Mouse (Mus musculus): ENCODE measurements around the gene Gabpb1. TPM values are rescaled to one million over a fixed set of nuclear protein-coding genes. Genes with fewer than 3 reads are reported as not detected.
"Not testable (repeated sequence)": the region's sequence is repeated elsewhere in the genome, so short reads cannot be mapped to it uniquely, and the experiment has no call there.

Gabpb1 gene
- polyA plus RNA-seq, 1 experiment = 24.5 TPM

DNA sequence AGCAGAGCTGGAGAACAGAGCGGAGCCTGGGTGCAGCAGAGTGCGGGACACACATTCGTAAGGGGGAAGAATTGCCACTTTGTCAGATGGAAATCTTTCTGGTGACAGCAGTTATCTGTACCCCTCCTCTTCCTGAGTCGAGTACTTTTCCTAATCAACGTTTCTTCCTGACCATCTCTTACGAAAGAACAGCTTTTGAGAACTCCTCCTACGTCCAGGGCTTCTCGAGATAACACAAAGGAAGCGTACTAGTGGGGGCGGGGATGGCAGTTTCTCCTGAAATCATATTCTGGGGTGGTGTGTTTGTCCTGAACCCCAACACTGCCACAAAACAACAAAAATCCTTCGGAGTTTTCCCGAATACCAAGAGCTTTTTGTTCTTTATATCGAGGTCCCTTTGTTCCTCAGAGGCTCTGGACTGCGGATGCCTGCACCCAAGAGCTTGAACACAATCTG, 56.9 kb downstream of the Gabpb1 start, which contains the start of gene Hdc:
Hdc (minus strand) TSS at position 51 of the 456 bp plus-strand sequence.
- no peak within 1 kb of the TSS for H3K4me3 ChIP-seq (ENCODE audit: control insufficient read depth, low read depth, low read length)

DNA sequence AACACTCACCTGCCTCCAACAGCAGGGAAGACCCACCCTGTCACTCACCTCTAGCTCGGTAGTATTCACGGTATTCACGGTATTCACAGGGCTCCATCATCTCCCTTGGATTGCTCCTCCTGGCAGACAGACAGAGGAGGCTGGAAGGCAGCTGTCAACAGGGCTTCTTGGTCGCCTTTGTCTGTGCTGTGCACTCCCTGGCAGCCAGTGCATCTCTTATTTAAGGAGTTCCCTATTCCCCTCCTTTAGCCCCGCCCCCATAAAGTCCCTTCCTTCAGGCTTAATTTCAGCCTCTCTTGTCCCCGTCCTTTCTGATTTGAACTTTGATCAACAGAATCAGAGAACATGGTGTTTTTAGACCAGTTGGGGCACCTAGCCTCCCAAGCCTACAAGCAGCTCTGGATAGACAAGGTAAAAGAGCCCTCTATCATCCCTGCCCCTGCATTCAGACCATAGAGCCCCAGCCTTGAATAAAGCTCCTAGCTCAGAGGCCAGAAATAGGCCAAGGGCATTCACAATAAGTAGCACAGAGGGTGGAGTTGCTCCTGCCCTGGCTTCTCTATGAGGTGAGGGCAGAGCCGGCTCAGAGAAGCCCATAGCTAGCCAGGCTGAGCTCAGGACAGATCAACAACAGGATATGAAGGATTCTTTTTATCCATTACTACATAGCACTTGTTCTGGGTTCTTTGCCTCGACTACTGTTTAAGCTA, 57.5 kb downstream of the Gabpb1 start:
- Histone ChIP-seq H3K4me1 (ENCODE audit: control insufficient read depth, insufficient read depth, low read length) (peaks cover 3% of the 10 kb centered on the region), H3K27me3 (ENCODE audit: control insufficient read depth, insufficient read depth, low read length) (no peaks in the 10 kb centered on the region), H3K36me3 (ENCODE audit: control insufficient read depth, insufficient read depth, low read length) (no peaks in the 10 kb centered on the region), H3K4me3 (ENCODE audit: control insufficient read depth, low read depth, low read length) (no peak overlapping the region), H3K27ac (ENCODE audit: control insufficient read depth, insufficient read depth, low read depth, low read length) (peak overlapping the region; percentile 61)
- TF ChIP-seq POLR2A (IDR thresholded peaks at IDR 0.05; ENCODE audit: control insufficient read depth, low read depth, low read length) (no peak), CTCF (IDR thresholded peaks at IDR 0.05; ENCODE audit: control insufficient read depth, insufficient read depth, insufficient replicate concordance, low read depth, low read length) (no peak)

More for the DNA sequence above, 56.9 kb downstream of the Gabpb1 start, which contains the start of gene Hdc:
- peaks cover 3% of the 10 kb centered on the region for H3K4me1 ChIP-seq (ENCODE audit: control insufficient read depth, insufficient read depth, low read length)
- H3K36me3 ChIP-seq (ENCODE audit: control insufficient read depth, insufficient read depth, low read length) = no peaks in the 10 kb centered on the region
- no peaks in the 10 kb centered on the region for H3K27me3 ChIP-seq (ENCODE audit: control insufficient read depth, insufficient read depth, low read length)
- no peak for TF ChIP-seq CTCF (IDR thresholded peaks at IDR 0.05; ENCODE audit: control insufficient read depth, insufficient read depth, insufficient replicate concordance, low read depth, low read length)
- no peak for TF ChIP-seq POLR2A (IDR thresholded peaks at IDR 0.05; ENCODE audit: control insufficient read depth, low read depth, low read length)
- peak within 1 kb of the TSS; percentile 61 for H3K27ac ChIP-seq (ENCODE audit: control insufficient read depth, insufficient read depth, low read depth, low read length)

DNA sequence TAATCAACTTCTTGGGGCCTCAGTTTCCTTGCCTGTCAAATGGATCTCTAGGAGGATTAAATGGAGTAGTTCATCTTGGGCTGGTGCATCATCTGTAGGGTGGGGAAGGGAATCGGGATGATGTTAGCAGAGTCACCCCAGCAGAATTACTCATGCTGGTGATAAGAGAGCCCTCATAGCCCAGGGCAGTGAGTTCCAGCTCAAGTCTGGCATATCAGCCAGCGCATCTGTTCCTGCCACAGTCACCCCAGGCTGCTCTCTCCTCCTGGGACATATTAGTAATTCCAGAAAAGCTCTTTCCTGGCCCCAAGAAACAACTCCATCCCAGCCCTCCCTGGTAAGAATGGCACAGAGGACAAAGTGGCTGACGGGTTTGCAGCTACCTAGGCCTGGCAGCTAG, 60.8 kb downstream of the Gabpb1 start:
- peaks cover 3% of the 10 kb centered on the region for H3K4me1 ChIP-seq (ENCODE audit: control insufficient read depth, insufficient read depth, low read length)
- H3K27ac ChIP-seq (ENCODE audit: control insufficient read depth, insufficient read depth, low read depth, low read length) = no peak overlapping the region
- H3K4me3 ChIP-seq (ENCODE audit: control insufficient read depth, low read depth, low read length) = no peak overlapping the region
- TF ChIP-seq CTCF (IDR thresholded peaks at IDR 0.05; ENCODE audit: control insufficient read depth, insufficient read depth, insufficient replicate concordance, low read depth, low read length) = no peak
- no peak for TF ChIP-seq POLR2A (IDR thresholded peaks at IDR 0.05; ENCODE audit: control insufficient read depth, low read depth, low read length)
- no peaks in the 10 kb centered on the region for H3K27me3 ChIP-seq (ENCODE audit: control insufficient read depth, insufficient read depth, low read length)
- no peaks in the 10 kb centered on the region for H3K36me3 ChIP-seq (ENCODE audit: control insufficient read depth, insufficient read depth, low read length)

DNA sequence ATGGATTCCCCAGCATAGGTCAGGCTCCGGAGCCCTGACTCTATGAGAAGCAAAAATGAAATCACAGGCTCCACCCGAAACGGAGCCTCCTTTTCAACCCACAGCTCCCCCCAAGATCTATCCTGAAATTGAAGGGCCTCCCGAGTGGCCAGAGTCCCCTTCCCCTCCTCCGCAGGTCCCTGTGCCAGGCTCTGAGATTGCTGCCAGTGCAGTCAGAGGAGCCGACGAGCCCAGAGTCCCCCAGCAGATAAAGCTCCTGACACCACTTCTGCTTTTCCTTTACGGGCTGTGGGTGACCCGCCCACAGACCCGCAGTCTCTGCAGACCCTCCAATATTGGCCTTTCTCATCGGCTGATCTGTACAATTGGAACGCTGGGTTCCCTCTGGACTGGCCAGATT, 66.5 kb downstream of the Gabpb1 start:
- not testable (repeated sequence) for H3K27ac ChIP-seq (ENCODE audit: control insufficient read depth, insufficient read depth, low read depth, low read length); H3K4me1 ChIP-seq (ENCODE audit: control insufficient read depth, insufficient read depth, low read length); H3K4me3 ChIP-seq (ENCODE audit: control insufficient read depth, low read depth, low read length); H3K27me3 ChIP-seq (ENCODE audit: control insufficient read depth, insufficient read depth, low read length); H3K36me3 ChIP-seq (ENCODE audit: control insufficient read depth, insufficient read depth, low read length)

DNA sequence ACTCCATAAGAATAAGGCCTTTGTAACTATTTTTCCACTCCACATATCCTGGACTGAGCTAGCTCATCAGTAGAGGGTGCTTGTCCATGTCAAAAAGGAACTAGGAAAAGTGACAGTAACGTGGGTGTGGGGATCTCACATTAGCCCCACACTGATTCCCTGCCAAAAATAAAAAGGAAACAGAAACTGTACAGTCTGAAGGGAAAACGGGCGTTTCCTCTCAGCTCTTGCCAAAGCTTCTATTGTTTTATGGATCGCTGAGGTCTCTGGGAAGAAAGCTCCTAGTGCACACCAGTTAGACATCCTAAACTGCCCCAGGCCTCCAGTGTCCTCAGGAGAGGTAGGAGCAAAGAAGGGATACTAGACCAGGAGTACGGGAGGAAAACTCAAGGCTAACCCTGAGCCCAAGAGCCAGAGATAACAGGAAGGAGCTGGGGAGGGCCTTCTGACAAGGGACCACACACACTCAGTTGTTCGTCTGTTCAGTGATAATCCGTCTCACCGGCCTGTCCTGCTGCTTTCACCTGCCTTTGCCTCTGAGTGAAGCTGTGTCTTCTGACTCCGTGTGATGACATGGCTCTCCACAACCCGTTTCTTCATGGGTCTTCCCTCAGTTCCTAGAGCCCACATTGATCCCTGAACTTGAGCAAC, 68.5 kb downstream of the Gabpb1 start:
- no peak overlapping the region for H3K4me3 ChIP-seq (ENCODE audit: control insufficient read depth, low read depth, low read length)
- no peak for TF ChIP-seq POLR2A (IDR thresholded peaks at IDR 0.05; ENCODE audit: control insufficient read depth, low read depth, low read length)
- no peak for TF ChIP-seq CTCF (IDR thresholded peaks at IDR 0.05; ENCODE audit: control insufficient read depth, insufficient read depth, insufficient replicate concordance, low read depth, low read length)
- H3K27ac ChIP-seq (ENCODE audit: control insufficient read depth, insufficient read depth, low read depth, low read length) = peak overlapping the region; percentile 2
- peaks cover 2% of the 10 kb centered on the region for H3K4me1 ChIP-seq (ENCODE audit: control insufficient read depth, insufficient read depth, low read length)
- H3K27me3 ChIP-seq (ENCODE audit: control insufficient read depth, insufficient read depth, low read length) = no peaks in the 10 kb centered on the region
- no peaks in the 10 kb centered on the region for H3K36me3 ChIP-seq (ENCODE audit: control insufficient read depth, insufficient read depth, low read length)

DNA sequence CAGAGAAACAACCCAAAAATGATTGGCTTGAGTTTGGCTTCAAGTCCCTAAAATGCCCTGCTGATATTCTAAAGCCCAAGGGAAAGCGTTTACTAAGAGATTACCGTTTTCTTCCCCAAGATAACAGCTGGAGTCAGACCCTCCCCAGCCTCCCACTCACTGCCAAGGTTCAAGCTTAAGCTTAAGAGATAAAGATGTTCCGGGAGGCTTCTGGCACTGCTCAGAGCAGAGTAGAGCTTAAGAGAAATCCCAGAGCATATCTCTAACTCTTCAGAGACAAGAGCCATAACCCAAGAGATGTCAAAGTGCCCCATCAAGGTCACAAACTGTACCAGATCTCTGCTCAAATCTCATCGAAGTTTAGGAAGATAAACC, 69.5 kb downstream of the Gabpb1 start:
- H3K4me3 ChIP-seq (ENCODE audit: control insufficient read depth, low read depth, low read length) = no peak overlapping the region
- H3K27ac ChIP-seq (ENCODE audit: control insufficient read depth, insufficient read depth, low read depth, low read length) = no peak overlapping the region
- TF ChIP-seq POLR2A (IDR thresholded peaks at IDR 0.05; ENCODE audit: control insufficient read depth, low read depth, low read length) (no peak), CTCF (IDR thresholded peaks at IDR 0.05; ENCODE audit: control insufficient read depth, insufficient read depth, insufficient replicate concordance, low read depth, low read length) (no peak)
- H3K36me3 ChIP-seq (ENCODE audit: control insufficient read depth, insufficient read depth, low read length) = no peaks in the 10 kb centered on the region
- peaks cover 2% of the 10 kb centered on the region for H3K4me1 ChIP-seq (ENCODE audit: control insufficient read depth, insufficient read depth, low read length)
- no peaks in the 10 kb centered on the region for H3K27me3 ChIP-seq (ENCODE audit: control insufficient read depth, insufficient read depth, low read length)

DNA sequence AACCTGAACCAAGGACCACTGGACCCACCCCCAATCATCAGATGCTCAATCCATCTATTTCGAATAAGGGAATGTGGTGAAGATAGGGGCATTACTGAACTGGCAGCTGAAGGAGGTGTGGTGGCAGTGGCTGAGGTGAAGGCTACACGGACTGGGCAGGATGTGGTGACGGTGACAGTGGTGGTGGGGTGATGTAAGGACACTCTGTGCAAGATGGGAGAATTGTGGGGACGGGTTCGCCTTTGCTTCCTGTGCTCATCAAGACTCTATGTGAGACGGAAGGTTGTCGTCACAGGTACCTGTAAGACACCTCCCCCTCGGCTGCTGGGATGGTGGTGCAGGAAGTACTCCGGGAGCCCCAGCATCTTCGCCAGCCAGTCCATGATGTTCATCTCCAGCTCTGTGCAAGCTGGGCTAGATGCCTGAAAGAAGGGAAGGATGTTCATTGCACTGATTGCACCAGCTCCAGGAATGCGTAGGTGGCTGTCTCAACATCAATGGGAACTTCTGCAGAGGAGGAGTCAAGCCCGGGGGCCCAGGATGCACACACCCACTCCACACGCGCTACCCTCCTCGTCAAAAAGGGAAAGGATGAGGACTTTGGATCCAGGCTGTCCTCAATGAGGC, 70.0 kb downstream of the Gabpb1 start:
- H3K27ac ChIP-seq (ENCODE audit: control insufficient read depth, insufficient read depth, low read depth, low read length) = no peak overlapping the region
- no peaks in the 10 kb centered on the region for H3K27me3 ChIP-seq (ENCODE audit: control insufficient read depth, insufficient read depth, low read length)
- H3K4me3 ChIP-seq (ENCODE audit: control insufficient read depth, low read depth, low read length) = no peak overlapping the region
- peaks cover 2% of the 10 kb centered on the region for H3K4me1 ChIP-seq (ENCODE audit: control insufficient read depth, insufficient read depth, low read length)
- no peak for TF ChIP-seq POLR2A (IDR thresholded peaks at IDR 0.05; ENCODE audit: control insufficient read depth, low read depth, low read length)
- H3K36me3 ChIP-seq (ENCODE audit: control insufficient read depth, insufficient read depth, low read length) = no peaks in the 10 kb centered on the region

Data from testis, adult 2 months (tissue).